Mouse (Mus musculus) CH12.LX (cell line): ENCODE data around the gene Pros1. TPM values are rescaled to one million over a fixed set of nuclear protein-coding genes. Genes with fewer than 3 reads are reported as not detected.

Source experiments
- DNase-seq: peaks from one replicate; pipeline ENCODE4 v3.0.0-alpha.2; 2013; ENCODE audit errors: extremely low read depth
- H3K27ac ChIP-seq: 2 replicates; pipeline ENCODE4 v1.5.1; 2012; ENCODE audit warnings: low read depth, mild to moderate bottlenecking, control low read depth, moderate library complexity; ENCODE audit not compliant: insufficient read depth
- H3K27me3 ChIP-seq: replicated peaks from 2 replicates; pipeline ENCODE3; 2012; ENCODE audit warnings: inconsistent platforms
- H3K36me3 ChIP-seq, 2 experiments: replicated peaks in 1 of 2; 2 replicates each; pipeline versions ENCODE3 to v1.6.1; 2012; ENCODE audit warnings: inconsistent platforms in 1 of 2, low read length in 1 of 2, mild to moderate bottlenecking in 1 of 2, mixed read lengths in 1 of 2, moderate library complexity in 1 of 2; ENCODE audit not compliant: control insufficient read depth in 1 of 2, insufficient read depth in 1 of 2
- H3K4me1 ChIP-seq, 2 experiments: 2 replicates each; pipeline ENCODE4 v1.6.1; 2012; ENCODE audit warnings: inconsistent platforms in 1 of 2, moderate library complexity in 1 of 2; ENCODE audit not compliant: insufficient read depth in 2 of 2, control insufficient read depth in 1 of 2
- H3K4me2 ChIP-seq: 2 replicates; pipeline ENCODE4 v1.6.1; 2012; ENCODE audit warnings: low read depth, mild to moderate bottlenecking, control low read depth; ENCODE audit not compliant: poor library complexity, insufficient read depth, severe bottlenecking
- H3K4me3 ChIP-seq, 3 experiments: fragments of 150-350 bp in 1 of 3; sonication (generic) in 1 of 3; replicated peaks in 1 of 3; 2 replicates each; pipeline versions ENCODE3 to v1.5.1; 2011 to 2012; ENCODE audit warnings: low read depth in 2 of 3, low read length in 2 of 3, mild to moderate bottlenecking in 2 of 3, moderate library complexity in 2 of 3, control low read depth in 1 of 3, improper control_type of control experiment in 1 of 3, inconsistent platforms in 1 of 3, mixed read lengths in 1 of 3; ENCODE audit not compliant: poor library complexity in 1 of 3
- H3K79me2 ChIP-seq: replicated peaks from 2 replicates; pipeline ENCODE4 v1.6.1; 2012; ENCODE audit warnings: mild to moderate bottlenecking, moderate library complexity; ENCODE audit not compliant: control insufficient read depth, poor library complexity, insufficient read depth, severe bottlenecking; ENCODE audit errors: extremely low read depth
- H3K9ac ChIP-seq: 2 replicates; pipeline ENCODE4 v1.6.1; 2012; ENCODE audit warnings: low read depth, mild to moderate bottlenecking, control low read depth, moderate library complexity; ENCODE audit not compliant: insufficient read depth
- H3K9me3 ChIP-seq: replicated peaks from 2 replicates; pipeline ENCODE3; 2012; ENCODE audit warnings: low read length, inconsistent platforms, mixed read lengths
- BHLHE40 ChIP-seq: IDR thresholded peaks from 2 replicates; pipeline ENCODE4 v1.6.1; 2011; ENCODE audit warnings: mild to moderate bottlenecking, low read depth, low read length, improper control_type of control experiment
- CHD2 ChIP-seq: IDR thresholded peaks from 2 replicates; pipeline ENCODE4 v1.6.1; 2011; ENCODE audit warnings: low read length, improper control_type of control experiment
- CTCF ChIP-seq, 2 experiments: IDR thresholded peaks in 1 of 2; conservative IDR thresholded peaks in 1 of 2; 2 replicates each; pipeline ENCODE4 v1.5.1; 2011 to 2012; ENCODE audit warnings: low read depth in 2 of 2, low read length in 2 of 2, improper control_type of control experiment in 1 of 2, inconsistent platforms in 1 of 2, mild to moderate bottlenecking in 1 of 2, moderate library complexity in 1 of 2
- E2F4 ChIP-seq: IDR thresholded peaks from 2 replicates; pipeline ENCODE4 v1.6.1; 2011; ENCODE audit warnings: low read depth, low read length, improper control_type of control experiment; ENCODE audit not compliant: insufficient replicate concordance
- ELF1 ChIP-seq: IDR thresholded peaks from 2 replicates; pipeline ENCODE4 v1.6.1; 2014; ENCODE audit warnings: low read depth, mild to moderate bottlenecking, inconsistent platforms, low read length, improper control_type of control experiment
- EP300 ChIP-seq: IDR thresholded peaks from 2 replicates; pipeline ENCODE4 v1.6.1; 2011; ENCODE audit warnings: low read length, improper control_type of control experiment
- ETS1 ChIP-seq: conservative IDR thresholded peaks from 2 replicates; pipeline ENCODE4 v1.6.1; 2012; ENCODE audit warnings: low read depth, mild to moderate bottlenecking, inconsistent platforms, low read length, improper control_type of control experiment, moderate library complexity
- HCFC1 ChIP-seq: IDR thresholded peaks from 2 replicates; pipeline ENCODE4 v1.6.1; 2012; ENCODE audit warnings: low read depth, mild to moderate bottlenecking, inconsistent platforms, low read length, improper control_type of control experiment
- IRF4 ChIP-seq: IDR thresholded peaks from 2 replicates; pipeline ENCODE4 v1.6.1; 2014; ENCODE audit warnings: low read depth, mild to moderate bottlenecking, inconsistent platforms, low read length, improper control_type of control experiment
- JUND ChIP-seq: conservative IDR thresholded peaks from 2 replicates; pipeline ENCODE4 v1.6.1; 2011; ENCODE audit warnings: low read depth, low read length, improper control_type of control experiment
- KAT2A ChIP-seq: IDR thresholded peaks from 2 replicates; pipeline ENCODE4 v1.6.1; 2012; ENCODE audit warnings: low read length, improper control_type of control experiment, inconsistent platforms; ENCODE audit not compliant: insufficient replicate concordance
- MAFK ChIP-seq: IDR thresholded peaks from 2 replicates; pipeline ENCODE4 v1.6.1; 2011; ENCODE audit warnings: low read length, improper control_type of control experiment; ENCODE audit not compliant: insufficient replicate concordance
- MAX ChIP-seq: IDR thresholded peaks from 2 replicates; pipeline ENCODE4 v1.6.1; 2011; ENCODE audit warnings: low read length, improper control_type of control experiment
- MAZ ChIP-seq: IDR thresholded peaks from 2 replicates; pipeline ENCODE4 v1.6.1; 2012; ENCODE audit warnings: low read depth, mild to moderate bottlenecking, inconsistent platforms, low read length, improper control_type of control experiment, moderate library complexity
- MEF2A ChIP-seq: IDR thresholded peaks from 2 replicates; pipeline ENCODE4 v1.6.1; 2014; ENCODE audit warnings: low read depth, mild to moderate bottlenecking, inconsistent platforms, low read length, improper control_type of control experiment, borderline replicate concordance
- MXI1 ChIP-seq: IDR thresholded peaks from 2 replicates; pipeline ENCODE4 v1.6.1; 2011; ENCODE audit warnings: mild to moderate bottlenecking, low read depth, low read length, improper control_type of control experiment
- MYC ChIP-seq: IDR thresholded peaks from 2 replicates; pipeline ENCODE4 v1.6.1; 2011; ENCODE audit warnings: low read depth, mild to moderate bottlenecking, improper control_type of control experiment, low read length
- NRF1 ChIP-seq: IDR thresholded peaks from 2 replicates; pipeline ENCODE4 v1.6.1; 2014; ENCODE audit warnings: low read depth, mild to moderate bottlenecking, inconsistent platforms, low read length, improper control_type of control experiment, moderate library complexity
- PAX5 ChIP-seq: IDR thresholded peaks from 2 replicates; pipeline ENCODE4 v1.6.1; 2012; ENCODE audit warnings: low read length, inconsistent platforms, mixed read lengths
- POLR2A ChIP-seq: IDR thresholded peaks from 2 replicates; pipeline ENCODE4 v1.6.1; 2011; ENCODE audit warnings: low read depth, mild to moderate bottlenecking, improper control_type of control experiment, low read length
- POLR2AphosphoS2 ChIP-seq: IDR thresholded peaks from 2 replicates; pipeline ENCODE4 v1.6.1; 2011; ENCODE audit warnings: low read depth, low read length, improper control_type of control experiment
- RAD21 ChIP-seq: IDR thresholded peaks from 2 replicates; pipeline ENCODE4 v1.6.1; 2011; ENCODE audit warnings: low read depth, mild to moderate bottlenecking, low read length, improper control_type of control experiment, moderate library complexity
- SIN3A ChIP-seq: IDR thresholded peaks from 2 replicates; pipeline ENCODE4 v1.6.1; 2012; ENCODE audit warnings: low read length, improper control_type of control experiment, inconsistent platforms
- SMC3 ChIP-seq: IDR thresholded peaks from 2 replicates; pipeline ENCODE4 v1.6.1; 2011; ENCODE audit warnings: low read depth, low read length, improper control_type of control experiment
- TBP ChIP-seq: conservative IDR thresholded peaks from 2 replicates; pipeline ENCODE4 v1.6.1; 2011; ENCODE audit warnings: low read depth, low read length, improper control_type of control experiment
- TCF12 ChIP-seq: IDR thresholded peaks from 2 replicates; pipeline ENCODE4 v1.6.1; 2014; ENCODE audit warnings: low read depth, mild to moderate bottlenecking, inconsistent platforms, low read length, improper control_type of control experiment
- UBTF ChIP-seq: IDR thresholded peaks from 2 replicates; pipeline ENCODE4 v1.6.1; 2012; ENCODE audit warnings: low read depth, mild to moderate bottlenecking, inconsistent platforms, low read length, improper control_type of control experiment, moderate library complexity
- USF1 ChIP-seq: IDR thresholded peaks from 2 replicates; pipeline ENCODE4 v1.6.1; 2014; ENCODE audit warnings: low read depth, mild to moderate bottlenecking, inconsistent platforms, low read length, improper control_type of control experiment
- USF2 ChIP-seq: conservative IDR thresholded peaks from 2 replicates; pipeline ENCODE4 v1.6.1; 2011; ENCODE audit warnings: low read depth, low read length, improper control_type of control experiment
- ZC3H11A ChIP-seq: IDR thresholded peaks from 2 replicates; pipeline ENCODE4 v1.6.1; 2012; ENCODE audit warnings: low read depth, mild to moderate bottlenecking, inconsistent platforms, low read length, improper control_type of control experiment
- ZKSCAN1 ChIP-seq: IDR thresholded peaks from 2 replicates; pipeline ENCODE4 v1.6.1; 2012; ENCODE audit warnings: low read depth, inconsistent platforms, low read length, improper control_type of control experiment, borderline replicate concordance
- ZMIZ1 ChIP-seq: IDR thresholded peaks from 2 replicates; pipeline ENCODE4 v1.6.1; 2012; ENCODE audit warnings: low read depth, mild to moderate bottlenecking, inconsistent platforms, low read length, improper control_type of control experiment
- dilution Hi-C: fragments of 300-500 bp; cut with MboI; formaldehyde crosslinking; loops from 2 replicates; pipeline ENCODE4 v1.14.3; 2020; ENCODE audit warnings: low sequenced_read_pairs; ENCODE audit not compliant: extremely low pct_unique_long_range_greater_than_20kb, extremely low pct_ligation_motif_present
- in situ Hi-C: fragments of 300-500 bp; cut with MboI; formaldehyde crosslinking; loops from 3 replicates; pipeline ENCODE4 v1.14.3; 2019; ENCODE audit warnings: low sequenced_read_pairs, low pct_ligation_motif_present, low pct_unique_long_range_greater_than_20kb, mixed read lengths
- polyA plus RNA-seq: library from polyadenylated mRNA; unstranded; fragments of >175 nt; gene quantifications from 2 replicates; pipeline ENCODE4 v1.2.1, GENCODE M21; 2012; ENCODE audit warnings: low read depth; ENCODE audit not compliant: insufficient read length
- total RNA-seq, 2 experiments: library from RNA; depleted of rRNA; stranded (reverse); fragments of 300-350 nt in 1 of 2; fragments of >200 nt in 1 of 2; gene quantifications; 2 replicates each; pipeline ENCODE4 v1.2.3; 2012 to 2014

The Pros1 gene
- total and polyA plus RNA-seq, 3 experiments, result 1.3 to 9.7 (median 1.6) TPM

- in situ Hi-C loops (no loop called here), dilution Hi-C loops (no loop called here)
- DNase-seq, result peak; percentile 44
- Histone ChIP-seq H3K36me3 (no peaks in the 10 kb centered on the region), H3K4me1 (peaks cover 0 to 19% of the 10 kb centered on the region in 2 experiments; a peak in 3 of 4 replicates), H3K27me3 (no peaks in the 10 kb centered on the region), H3K9ac (0 out of 2 replicates have a peak overlapping the region, but pooled peaks have one; percentile 30), H3K9me3 (no peaks in the 10 kb centered on the region), H3K4me3 (no peak overlapping the region), H3K4me2 (peak overlapping the region; percentile 48; the same call in 1 of the 2 replicates), H3K27ac (no peak overlapping the region), H3K79me2 (no peaks in the 10 kb centered on the region)
- no peak for TF ChIP-seq JUND
- TF ChIP-seq PAX5, result no peak
- no peak for TF ChIP-seq POLR2AphosphoS2
- TF ChIP-seq MAZ, result 0 out of 2 replicates have a peak, but pooled peaks have one; percentile 30
- no peak for TF ChIP-seq UBTF
- no peak for TF ChIP-seq MXI1
- TF ChIP-seq USF2, result no peak
- TF ChIP-seq ZC3H11A, result no peak
- TF ChIP-seq ZMIZ1, result no peak
- no peak for TF ChIP-seq USF1
- no peak for TF ChIP-seq ETS1
- no peak for TF ChIP-seq ZKSCAN1
- no peak for TF ChIP-seq SIN3A
- TF ChIP-seq KAT2A, result no peak
- no peak for TF ChIP-seq MEF2A
- no peak for TF ChIP-seq NRF1
- no peak for TF ChIP-seq MYC
- TF ChIP-seq CTCF (conservative IDR thresholded peaks at IDR 0.05 in 1 of 2, IDR thresholded peaks at IDR 0.05 in 1 of 2; ENCODE audit: low read depth in 2 of 2, low read length in 2 of 2), result peak in 1 of 2 experiments; percentile 74; a peak in 2 of 4 replicates
- TF ChIP-seq BHLHE40, result no peak
- TF ChIP-seq MAFK, result no peak
- TF ChIP-seq MAX, result no peak
- TF ChIP-seq E2F4, result 0 out of 2 replicates have a peak, but pooled peaks have one; percentile 25
- peak; percentile 39 for TF ChIP-seq SMC3
- no peak for TF ChIP-seq CHD2
- no peak for TF ChIP-seq TCF12
- TF ChIP-seq IRF4, result peak; percentile 66; the same call in 1 of the 2 replicates
- TF ChIP-seq POLR2A, result no peak
- no peak for TF ChIP-seq HCFC1
- 0 out of 2 replicates have a peak, but pooled peaks have one; percentile 9 for TF ChIP-seq ELF1
- no peak for TF ChIP-seq TBP
- no peak for TF ChIP-seq EP300
- peak; percentile 65 for TF ChIP-seq RAD21
These were observed 3.9 kb downstream of the Pros1 start for GRCm38 (mm10) chr16:62858018-62858417.
